Mouse (Mus musculus) hindbrain, embryonic 15.5 days (tissue): ENCODE measurements at regions not wholly inside any gene's neighbourhood (a gene's known extent, or its start where the extent isn't known, plus 50 kb on each side); places are given as distances from the start of the nearest gene placed in this dataset. TPM values are rescaled to one million over a fixed set of nuclear protein-coding genes. Genes with fewer than 3 reads are reported as not detected.
"Not testable (repeated sequence)": the region's sequence is repeated elsewhere in the genome, so short reads cannot be mapped to it uniquely, and the experiment has no call there.

Experiments
- ATAC-seq: fragments of 200-750 bp; cut with Nextera tagmentation; 2 replicates; pipeline ENCODE4 v1.8.0; 2017; ENCODE audit warnings: low read depth, moderate number of reproducible peaks, moderate TSS enrichment; ENCODE audit not compliant: low FRiP score
- H3K27ac ChIP-seq: fragments of 300-500 bp; sonication (generic); replicated peaks from 2 replicates; pipeline ENCODE4 v1.5.1; 2015; ENCODE audit warnings: mild to moderate bottlenecking, inconsistent platforms
- H3K27me3 ChIP-seq: fragments of 300-500 bp; sonication (generic); 2 replicates; pipeline ENCODE4 v1.6.1; 2015; ENCODE audit warnings: control low read depth, inconsistent platforms
- H3K36me3 ChIP-seq: fragments of 300-500 bp; sonication (generic); 2 replicates; pipeline ENCODE4 v1.6.1; 2015; ENCODE audit warnings: control low read depth, inconsistent platforms
- H3K4me1 ChIP-seq: fragments of 300-500 bp; sonication (generic); replicated peaks from 2 replicates; pipeline ENCODE4 v1.6.1; 2015; ENCODE audit warnings: control low read depth, inconsistent platforms
- H3K4me2 ChIP-seq: fragments of 300-500 bp; sonication (generic); 2 replicates; pipeline ENCODE4 v1.6.1; 2015; ENCODE audit warnings: moderate library complexity, mild to moderate bottlenecking, inconsistent platforms
- H3K4me3 ChIP-seq: fragments of 300-500 bp; sonication (generic); 2 replicates; pipeline ENCODE4 v1.5.1; 2015; ENCODE audit warnings: mild to moderate bottlenecking, inconsistent platforms
- H3K9ac ChIP-seq: fragments of 300-500 bp; sonication (generic); 2 replicates; pipeline ENCODE4 v1.6.1; 2015; ENCODE audit warnings: inconsistent platforms
- H3K9me3 ChIP-seq: fragments of 300-500 bp; sonication (generic); 2 replicates; pipeline ENCODE4 v1.6.1; 2016; ENCODE audit warnings: control low read depth, inconsistent platforms
- WGBS: fragments of 180-500 bp; shearing (Covaris S2); methylation state at CpG from one replicate; pipeline ENCODE4 v1.1.7; 2015; 5-methylcytosine and 5-hydroxymethylcytosine counted together
- microRNA-seq: library from miRNA; unstranded; fragments of <30 nt; microRNA quantifications from one replicate; pipeline ENCODE4, GENCODE M21; 2016

DNA sequence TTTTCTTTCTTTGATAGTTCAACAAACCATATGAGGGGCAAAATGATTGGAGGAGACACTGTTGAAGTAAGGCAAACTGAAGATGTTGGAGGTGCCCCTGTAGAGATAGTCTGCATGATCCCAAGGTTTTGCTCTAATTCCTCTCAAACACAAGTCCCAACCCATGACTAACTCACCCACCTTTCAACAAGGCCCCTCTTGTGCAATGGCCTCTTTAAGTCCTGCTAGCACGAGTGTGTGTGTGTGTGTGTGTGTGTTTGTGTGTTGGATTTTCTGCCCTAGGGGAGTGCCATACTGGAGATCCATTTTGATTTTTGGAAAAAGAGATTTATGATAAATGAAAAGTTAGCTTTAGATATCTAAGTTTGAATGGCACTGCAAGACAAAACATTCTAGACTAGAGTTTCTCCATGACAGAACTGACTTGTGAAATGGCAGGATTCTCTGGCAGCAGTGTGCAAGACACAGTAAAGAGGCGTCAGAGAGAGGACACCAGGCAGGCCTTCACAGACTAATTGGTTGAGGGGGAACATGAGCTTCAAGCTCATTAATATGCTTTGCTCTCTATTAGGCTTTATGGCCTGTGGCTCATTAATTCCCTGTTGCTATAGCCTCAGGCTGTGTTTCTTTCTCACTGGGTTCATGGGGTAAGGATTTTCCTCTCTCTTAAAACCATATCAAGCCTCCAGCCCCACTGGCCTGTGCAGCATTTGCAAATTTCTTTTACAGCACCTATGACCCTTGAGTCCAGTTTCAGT lies 1344.5 kb upstream of the Got2 start:
- Histone ChIP-seq H3K27ac (no peak overlapping the region), H3K4me2 (no peak overlapping the region), H3K9ac (no peak overlapping the region), H3K4me3 (no peak overlapping the region), H3K9me3 (no peaks in the 10 kb centered on the region), H3K27me3 (no peaks in the 10 kb centered on the region), H3K4me1 (no peaks in the 10 kb centered on the region), H3K36me3 (no peaks in the 10 kb centered on the region)
- 59% methylated on average over 2 of the region's 2 CpGs for WGBS
- no peak for ATAC-seq

- no peak for ATAC-seq
- no peaks in the 10 kb centered on the region for H3K4me1 ChIP-seq
- H3K27me3 ChIP-seq: no peaks in the 10 kb centered on the region
- no peaks in the 10 kb centered on the region for H3K36me3 ChIP-seq
- WGBS: 91% methylated on average over 5 of the region's 5 CpGs
- H3K9me3 ChIP-seq: no peaks in the 10 kb centered on the region
- H3K27ac ChIP-seq: no peak overlapping the region
- H3K4me2 ChIP-seq: no peak overlapping the region
- no peak overlapping the region for H3K9ac ChIP-seq
- H3K4me3 ChIP-seq: no peak overlapping the region
Observed at GRCm38 (mm10) chr8:97231652-97232051, 1343.3 kb upstream of the Got2 start.

GRCm38 (mm10) chr8:97191806-97192205 lies 1303.5 kb upstream of the Got2 start:
- Histone ChIP-seq H3K9me3 (no peaks in the 10 kb centered on the region), H3K4me1 (no peaks in the 10 kb centered on the region), H3K4me3 (no peak overlapping the region), H3K9ac (no peak overlapping the region), H3K36me3 (no peaks in the 10 kb centered on the region), H3K27ac (no peak overlapping the region), H3K4me2 (no peak overlapping the region), H3K27me3 (no peaks in the 10 kb centered on the region)
- no peak for ATAC-seq
- 61% methylated on average over 1 of the region's 1 CpGs for WGBS

DNA sequence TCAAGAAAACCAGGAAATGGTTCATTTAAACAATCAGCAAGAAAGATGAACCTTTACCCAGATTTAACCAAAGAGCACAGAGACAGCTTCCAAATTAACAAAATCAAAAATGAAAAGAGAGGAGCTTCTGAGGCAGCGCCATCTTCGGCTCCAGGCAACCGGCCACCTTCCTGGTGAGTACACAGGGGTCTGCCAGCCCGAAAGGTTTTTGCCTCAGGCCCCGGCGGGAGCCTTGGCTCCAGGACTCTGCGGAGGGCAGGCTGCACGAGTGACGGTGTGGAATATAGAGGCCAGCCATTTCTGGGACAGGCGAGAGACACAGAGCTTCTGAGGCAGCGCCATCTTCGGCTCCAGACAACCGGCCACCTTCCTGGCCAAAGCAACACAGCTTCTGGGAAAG lies 1295.5 kb upstream of the Got2 start:
- not testable (repeated sequence) for H3K27ac ChIP-seq, H3K9me3 ChIP-seq, H3K9ac ChIP-seq, H3K27me3 ChIP-seq, H3K4me2 ChIP-seq, ATAC-seq, H3K36me3 ChIP-seq, H3K4me3 ChIP-seq, H3K4me1 ChIP-seq
- WGBS: 95% methylated on average over 13 of the region's 13 CpGs

DNA sequence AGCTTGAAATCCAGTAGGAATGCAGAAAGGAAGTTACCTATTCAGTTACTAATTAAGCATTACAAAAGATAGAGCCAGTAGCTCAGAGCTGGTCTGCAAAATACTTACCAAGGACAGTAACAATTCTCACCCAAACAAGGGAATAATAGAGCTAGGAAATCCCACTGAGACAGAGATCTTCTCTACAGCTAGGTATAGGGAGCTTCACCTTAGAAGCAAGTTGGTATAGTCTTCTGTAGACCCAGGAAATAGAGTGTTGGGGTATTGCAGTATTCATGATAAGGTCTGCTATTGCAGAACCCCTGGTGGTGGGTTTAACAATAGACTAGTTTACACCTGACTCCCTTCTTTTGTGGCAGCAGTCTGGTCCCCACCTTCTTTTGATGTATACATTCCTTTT lies 1294.1 kb upstream of the Got2 start:
- H3K27me3 ChIP-seq, H3K4me2 ChIP-seq, ATAC-seq, H3K4me3 ChIP-seq, H3K27ac ChIP-seq, H3K4me1 ChIP-seq, H3K9me3 ChIP-seq, H3K9ac ChIP-seq, H3K36me3 ChIP-seq: not testable (repeated sequence)

Small RNA genes lying in the stretch of these regions (microRNA-seq; reads per million reads assigned to microRNA genes)
- gene Gm26399: not detected
